Mouse (Mus musculus): ENCODE measurements around the gene Iyd.

Iyd gene

DNA sequence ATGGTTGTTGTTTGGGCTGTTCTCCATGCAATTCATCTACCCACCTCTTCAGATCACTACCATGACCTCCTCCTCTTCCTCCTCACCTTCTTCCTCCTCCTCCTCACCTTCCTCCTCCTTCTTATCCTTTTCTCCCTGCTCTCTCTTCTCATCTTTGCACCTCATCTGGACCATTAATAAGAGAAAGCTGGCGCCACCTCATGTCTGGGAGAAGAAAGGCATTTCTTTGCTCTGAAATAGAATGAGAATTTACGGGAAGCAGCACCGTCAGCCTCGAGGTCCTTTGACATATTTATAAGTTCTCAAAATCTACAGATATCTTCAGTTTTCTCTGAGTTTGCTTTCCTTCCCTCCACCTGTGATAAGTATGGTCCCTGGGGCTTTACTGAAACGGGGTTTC lies 15.1 kb downstream of the Iyd start:
- DNase-seq (ENCODE audit: low read depth), result no peak

DNA sequence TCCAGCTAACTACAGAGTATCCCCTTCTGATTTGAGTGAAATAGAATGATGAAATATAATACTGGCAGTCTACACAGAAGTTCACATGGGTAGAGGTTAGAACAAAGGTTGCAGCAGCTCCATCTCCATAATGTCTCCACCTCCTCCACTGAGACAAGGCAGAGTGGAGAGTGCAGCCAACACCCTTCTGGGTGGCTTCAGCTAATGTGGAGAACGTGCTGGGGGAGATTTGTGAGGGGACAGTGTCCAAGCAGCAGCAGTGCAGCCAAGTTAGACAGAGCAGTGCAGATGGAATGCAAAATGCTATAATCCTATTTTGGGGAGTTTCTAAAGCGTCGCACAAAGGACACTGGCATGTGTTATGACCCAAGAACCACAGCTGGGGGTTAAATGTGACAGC lies 16.5 kb downstream of the Iyd start:
- no peak for DNase-seq (ENCODE audit: low read depth)

GRCm38 (mm10) chr10:3559136-3559535 lies 19.1 kb downstream of the Iyd start:
- no peak for DNase-seq (ENCODE audit: low read depth)

DNA sequence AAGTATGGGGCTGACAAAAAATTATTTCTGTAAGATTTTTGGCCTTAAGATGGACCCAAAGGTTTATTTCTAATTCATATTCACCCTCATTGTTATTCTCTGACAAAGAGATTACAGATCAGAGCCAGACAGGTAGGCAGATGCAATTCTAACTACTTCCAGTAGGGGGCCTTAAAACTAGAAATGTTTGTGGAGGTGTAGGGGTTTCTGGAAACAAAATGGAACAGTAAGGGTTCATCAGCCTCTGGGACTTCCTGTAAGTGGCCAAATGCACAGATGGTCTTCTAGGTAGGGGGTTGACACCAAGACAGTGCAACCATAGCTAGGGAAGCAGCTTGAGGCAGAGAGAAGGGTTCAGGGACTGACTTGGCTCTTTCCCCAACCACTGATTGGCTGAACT lies 22.1 kb downstream of the Iyd start:
- DNase-seq (ENCODE audit: low read depth), result no peak

DNA sequence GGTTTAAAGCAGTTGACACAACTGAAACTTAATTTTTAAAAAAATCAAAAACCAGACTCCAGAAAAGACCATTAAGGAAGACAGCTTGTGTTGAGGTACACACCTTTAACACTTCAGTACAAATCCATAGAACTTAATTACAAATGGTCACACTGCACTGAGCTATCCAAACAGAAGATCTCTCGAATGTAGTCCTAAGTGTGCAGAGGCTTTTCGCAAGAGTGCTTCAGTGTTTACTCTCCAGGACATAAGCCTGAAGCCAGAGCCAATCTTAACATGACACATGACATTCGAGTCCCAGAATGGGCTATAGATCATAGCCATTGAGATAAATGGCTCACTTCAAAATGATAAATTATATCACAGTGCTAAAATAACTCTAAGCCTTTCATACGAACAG lies 25.1 kb downstream of the Iyd start:
- no peak for DNase-seq (ENCODE audit: low read depth)

DNA sequence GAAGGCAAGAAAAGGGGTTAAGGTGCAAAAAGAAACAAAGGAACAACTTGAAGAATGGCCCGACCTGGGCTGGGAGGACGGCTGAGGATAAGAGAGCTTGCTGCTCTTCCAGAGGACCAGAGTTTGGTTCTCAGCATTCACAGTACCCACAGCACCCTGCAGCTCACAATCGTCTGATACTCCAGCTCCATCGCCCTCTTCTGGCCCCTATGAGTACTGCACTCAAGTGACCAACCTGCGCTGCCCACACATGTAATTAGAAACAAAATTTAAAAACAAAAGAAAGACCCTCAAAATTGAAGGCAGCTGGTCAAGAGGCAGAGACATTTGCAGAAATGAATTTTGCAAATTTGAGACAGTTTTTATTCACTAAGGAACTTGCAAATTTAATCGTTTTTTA lies 27.8 kb downstream of the Iyd start:
- no peak for DNase-seq (ENCODE audit: low read depth)

- DNase-seq (ENCODE audit: low read depth), result peak; percentile 21
These were observed 32.9 kb downstream of the Iyd start for GRCm38 (mm10) chr10:3572723-3573649.

DNA sequence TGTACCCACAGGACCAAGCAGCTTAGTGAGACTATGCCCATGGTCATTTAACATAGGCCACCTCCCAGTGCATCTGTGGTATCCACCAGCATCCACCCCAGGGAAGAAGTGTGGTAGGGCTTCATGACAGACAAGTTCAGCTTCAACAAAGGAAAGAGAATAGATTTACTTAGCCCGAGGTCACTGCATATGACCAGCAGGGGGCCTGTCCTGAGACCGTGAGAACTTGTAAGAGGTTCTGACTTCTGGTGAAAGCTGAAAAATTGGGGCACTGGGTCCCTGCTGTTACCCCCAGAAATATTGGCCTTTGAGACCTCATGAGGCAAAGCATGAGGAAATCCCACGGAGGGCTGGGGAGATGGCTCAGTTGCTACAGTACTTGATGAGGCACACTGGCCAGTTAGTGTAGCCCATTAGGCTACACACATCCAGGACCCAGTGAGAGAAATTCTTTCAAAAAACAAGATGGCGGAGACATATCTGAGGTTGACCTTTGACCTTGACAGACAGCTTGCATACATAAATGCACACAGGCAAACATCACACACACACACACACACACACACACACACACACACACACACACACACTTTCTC lies 34.0 kb downstream of the Iyd start:
- DNase-seq (ENCODE audit: low read depth), result peak; percentile 7

- DNase-seq (ENCODE audit: low read depth), result no peak
These were observed 50.6 kb downstream of the Iyd start for GRCm38 (mm10) chr10:3590632-3591031.

DNA sequence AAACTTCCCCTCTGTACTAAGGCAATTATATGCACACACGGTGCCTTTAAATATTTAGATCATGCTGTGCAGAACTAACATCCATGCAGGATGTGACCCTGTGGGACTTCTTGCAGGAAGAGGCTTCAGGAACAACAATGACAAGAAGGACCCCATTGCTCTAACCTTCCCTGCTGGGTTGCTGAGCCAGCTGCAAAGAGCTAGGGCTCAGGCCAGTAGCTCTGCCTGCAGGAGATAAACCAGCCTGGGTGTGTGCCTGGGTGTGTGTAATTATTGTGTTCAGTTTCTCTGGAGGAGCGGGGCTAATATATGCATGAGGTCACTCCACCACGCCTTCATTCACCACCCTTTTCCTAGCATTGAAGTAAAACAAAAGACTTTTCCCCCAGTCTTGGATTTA lies 51.8 kb downstream of the Iyd start:
- no peak for DNase-seq (ENCODE audit: low read depth)

DNA sequence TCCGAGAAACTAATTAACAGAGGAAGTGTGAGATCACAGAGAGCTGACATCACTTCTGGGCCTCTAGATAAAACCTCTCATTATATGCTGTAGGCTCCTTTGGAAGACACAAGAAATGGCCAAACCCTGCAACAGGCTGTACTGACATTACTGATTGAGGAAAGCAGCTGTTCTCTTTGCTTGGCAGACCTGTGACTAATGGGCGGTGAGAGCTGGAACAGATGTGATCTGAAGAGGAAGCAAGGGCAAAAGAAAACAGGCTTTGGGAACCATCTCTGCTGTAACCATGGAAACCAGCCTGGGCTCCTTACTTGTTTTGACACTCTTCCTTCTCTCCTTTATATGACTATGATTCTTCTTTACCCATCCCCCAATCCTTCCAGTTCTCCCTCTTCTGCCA lies 56.7 kb downstream of the Iyd start:
- no peak for DNase-seq (ENCODE audit: low read depth)

DNA sequence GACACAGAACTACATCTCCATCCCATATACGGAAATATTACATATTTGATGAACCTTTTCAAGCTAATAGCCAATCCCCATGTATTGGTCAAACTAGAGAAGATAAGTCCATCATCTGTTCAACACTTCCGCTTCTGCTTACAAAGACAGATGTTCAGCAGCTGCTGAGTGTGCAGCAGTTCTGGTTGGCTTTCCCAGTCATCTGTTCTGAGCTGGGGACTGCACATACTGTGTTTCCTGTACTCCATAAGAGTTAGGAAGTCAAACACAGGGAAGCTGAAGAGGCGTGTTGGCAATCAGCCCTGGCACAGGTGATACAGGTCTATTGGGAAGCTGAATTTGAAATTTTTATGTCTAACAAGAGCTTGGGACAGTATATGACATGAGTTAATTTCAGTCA lies 57.7 kb downstream of the Iyd start:
- no peak for DNase-seq (ENCODE audit: low read depth)
